Mouse (Mus musculus) ES-E14 (cell line): ENCODE measurements at regions not wholly inside any gene's neighbourhood (a gene's known extent, or its start where the extent isn't known, plus 50 kb on each side); places are given as distances from the start of the nearest gene placed in this dataset.

Experiments used
- DNase-seq: peaks from one replicate; pipeline ENCODE4 v3.0.0-alpha.2; 2013; ENCODE audit warnings: low read depth, low spot score
- H3K27ac ChIP-seq: 2 replicates; pipeline ENCODE4 v1.5.1; 2012; ENCODE audit warnings: low read depth, mild to moderate bottlenecking, low read length, moderate library complexity, mixed read lengths; ENCODE audit not compliant: poor library complexity, insufficient read depth, severe bottlenecking
- H3K36me3 ChIP-seq: 2 replicates; pipeline ENCODE4 v1.6.1; 2012; ENCODE audit warnings: mild to moderate bottlenecking, low read length, moderate library complexity, mixed read lengths; ENCODE audit not compliant: control insufficient read depth, poor library complexity, insufficient read depth, severe bottlenecking
- H3K4me1 ChIP-seq, 2 experiments: fragments of 150-350 bp in 1 of 2; sonication (generic) in 1 of 2; 2 replicates each; pipeline ENCODE4 v1.6.1; 2012; ENCODE audit warnings: low read length in 2 of 2, mild to moderate bottlenecking in 1 of 2, mixed read lengths in 1 of 2; ENCODE audit not compliant: control insufficient read depth in 2 of 2, insufficient read depth in 2 of 2, poor library complexity in 1 of 2
- H3K4me3 ChIP-seq, 2 experiments: fragments of 150-350 bp in 1 of 2; sonication (generic) in 1 of 2; 2 replicates each; pipeline ENCODE4 v1.5.1; 2012; ENCODE audit warnings: low read length in 2 of 2, low read depth in 1 of 2, mild to moderate bottlenecking in 1 of 2, mixed read lengths in 1 of 2; ENCODE audit not compliant: insufficient read depth in 1 of 2, poor library complexity in 1 of 2, severe bottlenecking in 1 of 2
- H3K9ac ChIP-seq: 2 replicates; pipeline ENCODE4 v1.6.1; 2012; ENCODE audit warnings: low read depth, mild to moderate bottlenecking, low read length, mixed read lengths; ENCODE audit not compliant: poor library complexity, insufficient read depth, severe bottlenecking
- H3K9me3 ChIP-seq: fragments of 150-350 bp; sonication (generic); 2 replicates; pipeline ENCODE4 v1.6.1; 2012; ENCODE audit warnings: low read depth, mild to moderate bottlenecking, low read length; ENCODE audit not compliant: control insufficient read depth, insufficient read depth
- CHD2 ChIP-seq: IDR thresholded peaks from 2 replicates; pipeline ENCODE4 v1.6.1; 2014; ENCODE audit warnings: mild to moderate bottlenecking, low read depth, low read length, inconsistent platforms
- HCFC1 ChIP-seq: IDR thresholded peaks from 2 replicates; pipeline ENCODE4 v1.6.1; 2012; ENCODE audit warnings: low read length, inconsistent platforms, borderline replicate concordance; ENCODE audit not compliant: insufficient read depth
- MAFK ChIP-seq: IDR thresholded peaks from 2 replicates; pipeline ENCODE4 v1.6.1; 2014; ENCODE audit warnings: mild to moderate bottlenecking, low read depth, low read length, inconsistent platforms; ENCODE audit not compliant: insufficient read depth
- ZC3H11A ChIP-seq: IDR thresholded peaks from 2 replicates; pipeline ENCODE4 v1.6.1; 2012; ENCODE audit warnings: low read depth, mild to moderate bottlenecking, inconsistent platforms, low read length, borderline replicate concordance
- ZNF384 ChIP-seq: IDR thresholded peaks from 2 replicates; pipeline ENCODE4 v1.6.1; 2012; ENCODE audit warnings: low read depth, low read length, inconsistent platforms
- in situ Hi-C, 2 experiments: fragments of 600-800 bp; cut with MboI; formaldehyde crosslinking; loops; one replicate each; pipeline ENCODE4 v1.15.1; 2025; ENCODE audit warnings: low sequenced_read_pairs in 2 of 2, inconsistent platforms in 1 of 2; ENCODE audit not compliant: unreplicated experiment in 2 of 2

GRCm38 (mm10) chr14:59063221-59063620 lies 79.5 kb downstream of the 1700129C05Rik start:
- Histone ChIP-seq H3K9me3 (no peaks in the 10 kb centered on the region), H3K36me3 (no peaks in the 10 kb centered on the region), H3K9ac (no peak overlapping the region), H3K4me1 (no peaks in the 10 kb centered on the region), H3K4me3 (no peak overlapping the region), H3K27ac (no peak overlapping the region)
- no peak for DNase-seq
- in situ Hi-C loops = no loop called here
- no peak for TF ChIP-seq HCFC1
- TF ChIP-seq CHD2 = no peak
- TF ChIP-seq ZC3H11A = no peak
- no peak for TF ChIP-seq MAFK
- TF ChIP-seq ZNF384 = no peak

GRCm38 (mm10) chr14:59056832-59057231 lies 85.9 kb downstream of the 1700129C05Rik start:
- no peak overlapping the region for H3K4me3 ChIP-seq
- H3K36me3 ChIP-seq = no peaks in the 10 kb centered on the region
- DNase-seq = no peak
- in situ Hi-C loops = no loop called here
- no peaks in the 10 kb centered on the region for H3K4me1 ChIP-seq
- no peak overlapping the region for H3K27ac ChIP-seq
- H3K9me3 ChIP-seq = no peaks in the 10 kb centered on the region
- TF ChIP-seq ZNF384 = no peak
- TF ChIP-seq ZC3H11A = no peak
- H3K9ac ChIP-seq = no peak overlapping the region

GRCm38 (mm10) chr14:59055283-59055682 lies 87.4 kb downstream of the 1700129C05Rik start:
- Histone ChIP-seq H3K36me3 (no peaks in the 10 kb centered on the region), H3K9ac (no peak overlapping the region), H3K4me1 (no peaks in the 10 kb centered on the region), H3K27ac (no peak overlapping the region), H3K4me3 (no peak overlapping the region), H3K9me3 (peaks cover 1% of the 10 kb centered on the region; the same call in 1 of the 2 replicates)
- TF ChIP-seq ZC3H11A (no peak), HCFC1 (no peak), CHD2 (no peak), MAFK (no peak), ZNF384 (no peak)
- in situ Hi-C loops = no loop called here
- no peak for DNase-seq

- DNase-seq = no peak
- H3K9ac ChIP-seq = no peak overlapping the region
- peaks cover 1% of the 10 kb centered on the region; the same call in 1 of the 2 replicates for H3K9me3 ChIP-seq
- in situ Hi-C loops = no loop called here
- H3K4me1 ChIP-seq = no peaks in the 10 kb centered on the region
- H3K27ac ChIP-seq = no peak overlapping the region
- no peaks in the 10 kb centered on the region for H3K36me3 ChIP-seq
- TF ChIP-seq HCFC1 (no peak), MAFK (no peak), ZC3H11A (no peak), ZNF384 (no peak), CHD2 (no peak)
- no peak overlapping the region for H3K4me3 ChIP-seq
These were observed 90.3 kb downstream of the 1700129C05Rik start for GRCm38 (mm10) chr14:59052421-59052820.

GRCm38 (mm10) chr14:59051478-59051879 lies 91.2 kb downstream of the 1700129C05Rik start:
- no peak overlapping the region for H3K27ac ChIP-seq
- no peaks in the 10 kb centered on the region for H3K36me3 ChIP-seq
- DNase-seq = no peak
- no peak overlapping the region for H3K4me3 ChIP-seq
- in situ Hi-C loops = no loop called here
- no peaks in the 10 kb centered on the region for H3K4me1 ChIP-seq
- TF ChIP-seq ZC3H11A (no peak), ZNF384 (no peak), MAFK (no peak), CHD2 (no peak), HCFC1 (no peak)
- H3K9ac ChIP-seq = no peak overlapping the region
- H3K9me3 ChIP-seq = peaks cover 1% of the 10 kb centered on the region; the same call in 1 of the 2 replicates
